Mouse (Mus musculus): ENCODE measurements around the gene Tcp11l2.

DNA sequence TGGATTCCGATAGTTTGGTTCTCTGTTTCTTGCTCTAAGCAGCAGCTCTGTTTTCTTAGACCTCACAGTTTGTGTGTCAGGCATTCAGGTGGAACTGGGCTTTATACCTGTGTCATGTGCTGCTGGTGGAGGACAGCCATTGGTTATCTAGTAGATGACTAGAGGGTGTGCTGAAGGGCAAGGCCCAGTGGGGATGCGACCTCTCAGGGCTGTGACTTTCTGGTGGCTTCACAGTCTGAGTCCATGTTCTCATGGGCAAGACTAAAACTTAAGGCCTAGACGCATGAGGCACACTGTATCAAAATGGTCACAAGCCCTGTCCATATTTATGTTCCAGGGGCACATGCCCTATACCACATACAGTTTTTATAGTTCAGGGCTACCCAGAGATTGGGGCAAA is 82.9 kb downstream of the Tcp11l2 start:
- TF ChIP-seq CTCF (IDR thresholded peaks at IDR 0.05; ENCODE audit: low read depth) (no peak), EP300 (IDR thresholded peaks at IDR 0.05; ENCODE audit: low read depth) (no peak)

Data from liver, postnatal 0 days (tissue).